Mouse (Mus musculus) kidney, postnatal 25 days (tissue): Measurements from ENCODE around the gene Twf2.

Experiments used
- DNase-seq, 2 experiments: peaks; one replicate each; pipeline ENCODE4 v3.0.0; 2021; ENCODE audit warnings: mixed read lengths in 2 of 2

The Twf2 gene

DNA sequence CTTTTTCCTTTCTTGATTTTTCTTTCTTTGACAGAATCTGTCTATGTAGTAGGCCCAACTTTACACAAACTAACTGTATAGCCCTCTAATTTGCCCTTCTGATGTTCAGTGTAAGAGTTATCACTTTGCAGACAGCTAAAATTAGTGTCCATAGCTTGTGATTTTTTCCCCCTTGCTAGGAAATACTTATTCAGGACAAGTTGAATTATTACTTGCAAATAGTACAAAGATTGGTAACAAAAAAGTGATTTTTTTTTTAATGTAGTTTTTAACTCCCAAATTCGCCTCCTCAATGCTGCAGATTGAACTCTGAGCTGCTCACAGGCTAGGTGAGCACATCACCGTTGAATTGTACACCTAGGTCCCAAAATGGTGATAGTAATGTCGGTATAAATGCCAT, 22.9 kb upstream of the Twf2 start:
- no peak for DNase-seq

DNA sequence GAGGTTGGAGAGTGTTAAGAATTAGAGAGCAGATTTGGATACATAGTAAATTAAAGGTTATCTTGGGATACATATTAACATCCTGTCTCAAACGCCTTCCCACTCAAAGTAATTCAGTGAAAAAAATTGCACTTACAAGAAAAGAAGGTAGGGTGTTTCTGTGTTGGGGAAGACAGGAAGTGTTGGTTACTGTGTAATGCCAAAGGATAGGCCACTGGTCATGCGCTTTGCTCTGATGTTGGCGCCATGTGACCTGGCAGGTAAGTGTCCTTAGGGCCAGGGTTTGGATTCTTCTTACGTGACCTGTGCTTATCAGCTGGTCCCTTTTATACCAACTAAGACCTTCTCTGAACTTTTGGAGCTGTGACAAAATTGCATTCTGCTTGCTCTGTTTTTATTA, 20.8 kb upstream of the Twf2 start:
- DNase-seq = no peak

DNA sequence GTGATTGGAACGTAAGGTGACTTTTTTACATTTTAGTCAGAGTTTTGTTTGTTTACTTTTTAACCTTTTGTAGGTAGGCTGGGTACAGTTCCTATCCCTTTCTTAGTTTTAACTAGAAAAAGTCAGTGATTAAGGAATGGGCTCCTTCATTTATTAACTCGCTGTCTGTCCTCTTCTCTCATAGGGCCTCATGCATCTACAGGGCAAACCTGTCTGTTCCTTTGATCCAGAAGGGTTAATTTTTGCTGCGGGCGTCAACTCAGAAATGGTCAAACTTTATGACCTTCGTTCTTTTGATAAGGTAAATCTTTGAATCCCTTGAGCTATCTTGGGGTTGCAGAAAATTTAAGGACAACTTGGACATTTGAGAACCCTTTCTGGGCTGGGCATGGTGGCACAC, 18.9 kb upstream of the Twf2 start:
- no peak for DNase-seq

DNA sequence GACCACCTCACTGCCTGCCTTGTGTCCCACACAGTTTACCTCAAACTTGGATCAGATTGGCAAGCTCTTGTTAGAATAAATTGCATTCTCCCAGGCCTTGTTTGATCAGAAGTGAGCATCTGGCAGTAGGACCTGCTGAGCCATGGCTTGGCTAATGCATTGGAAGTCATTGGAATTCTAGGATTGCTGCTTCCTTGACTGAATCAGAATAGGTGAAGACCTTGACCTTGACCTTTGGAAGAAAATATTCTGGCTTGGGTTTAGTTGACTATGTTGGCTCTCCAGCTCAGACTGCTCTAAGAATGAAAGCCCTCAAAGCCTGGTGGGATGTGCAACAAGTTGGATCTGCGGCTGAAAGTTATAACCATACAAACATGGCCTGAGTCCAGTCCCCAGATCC, 11.6 kb upstream of the Twf2 start:
- no peak for DNase-seq

DNA sequence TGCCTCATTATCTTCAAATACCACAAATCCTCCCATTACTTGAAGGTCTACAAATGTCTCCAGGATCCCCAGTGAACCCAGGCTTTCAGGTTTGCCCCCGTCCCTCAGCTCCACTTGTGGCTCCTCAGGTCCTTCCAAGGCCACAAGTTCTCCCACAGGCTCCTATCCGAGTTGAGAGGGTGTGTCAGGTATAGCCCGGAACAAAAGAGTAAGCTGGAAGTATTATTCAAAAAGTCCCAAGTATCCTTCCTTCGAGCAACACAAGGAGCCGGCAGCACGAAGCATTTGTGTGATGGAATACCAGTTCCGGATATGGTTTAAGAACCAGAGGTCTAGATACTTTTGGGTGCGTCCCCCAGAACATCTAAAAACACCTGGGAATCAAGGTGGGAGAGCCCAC, 10.9 kb upstream of the Twf2 start:
- no peak for DNase-seq

DNA sequence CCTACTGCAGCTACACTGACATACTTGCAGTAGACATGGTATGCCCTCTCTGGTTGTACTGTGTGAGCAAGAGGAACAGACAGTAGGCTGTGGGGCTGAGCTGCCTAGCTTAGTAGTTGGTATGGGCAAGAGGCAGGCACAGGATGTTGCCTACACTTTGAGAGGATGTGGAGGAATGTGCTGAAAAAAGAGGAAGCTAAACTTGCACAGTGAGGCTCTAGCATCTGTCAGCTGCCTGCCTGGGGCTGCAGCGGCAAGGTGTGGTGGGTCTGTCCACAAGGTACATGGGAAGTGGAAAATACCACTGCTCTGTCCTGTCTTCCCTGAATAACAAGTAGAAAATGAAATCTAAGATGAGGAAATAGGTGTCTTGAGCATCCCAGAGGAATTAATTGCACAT, 9.9 kb upstream of the Twf2 start:
- DNase-seq = no peak

DNA sequence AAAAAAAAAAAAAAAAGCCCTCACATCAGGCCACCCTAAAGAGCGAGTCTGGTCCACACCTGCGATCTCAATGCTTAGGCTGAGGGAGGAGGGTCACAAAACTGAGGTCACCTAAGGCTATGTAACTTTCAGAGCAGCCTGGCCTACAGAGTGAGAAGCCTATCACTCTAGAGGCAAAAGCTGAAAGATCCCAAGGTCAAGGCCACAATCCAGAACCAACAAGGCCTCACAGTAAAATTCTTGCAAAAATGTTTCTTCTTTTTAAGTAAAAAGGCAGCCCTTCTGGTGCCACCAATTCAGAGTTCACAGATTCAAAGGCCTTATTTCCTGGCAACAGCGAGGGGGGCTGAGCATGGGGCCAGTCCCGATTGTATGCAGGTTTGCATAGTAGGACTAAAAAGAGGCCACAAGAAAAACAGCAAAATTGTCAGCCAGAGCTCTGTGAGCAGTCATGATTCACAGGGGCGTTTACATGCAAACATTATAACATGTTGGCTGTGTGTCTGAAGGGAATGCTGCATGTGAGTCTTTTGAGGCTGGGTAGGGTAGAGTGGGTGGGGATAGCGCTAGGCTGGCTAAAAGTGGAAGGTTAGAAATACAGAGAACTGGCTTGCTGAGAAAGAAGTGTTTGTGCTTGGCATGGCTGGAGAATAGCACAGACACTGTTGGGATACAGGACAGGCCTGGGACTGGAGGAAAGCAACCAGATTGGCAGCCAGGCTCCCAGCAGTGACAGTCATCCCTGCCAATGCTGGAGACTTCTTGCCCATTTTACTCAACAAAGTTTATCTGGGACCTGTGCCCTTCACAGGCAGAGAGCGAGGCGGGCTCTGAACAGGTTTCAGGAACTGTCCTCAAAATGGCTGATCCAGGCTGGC, 8.7 kb upstream of the Twf2 start:
- no peak for DNase-seq

DNA sequence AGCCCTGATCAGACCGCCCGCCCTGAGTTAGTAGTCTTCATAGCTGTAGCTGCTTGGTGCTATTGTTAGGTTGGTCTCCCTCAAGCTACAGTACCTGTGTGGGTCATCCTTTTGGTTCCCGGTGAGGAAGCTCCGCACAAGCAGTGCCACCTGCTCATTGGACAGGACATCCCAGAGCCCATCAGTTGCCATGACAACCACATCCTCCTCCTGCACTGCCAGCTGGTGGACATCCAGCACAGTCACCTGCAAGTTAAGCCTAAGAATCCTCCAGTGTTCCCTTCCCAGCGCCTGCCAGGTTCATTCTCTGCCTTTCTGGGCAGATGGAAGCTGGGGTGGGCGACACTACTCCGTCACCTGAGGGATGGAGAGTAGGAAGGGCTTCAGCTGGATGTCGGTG, 7.2 kb upstream of the Twf2 start:
- DNase-seq = no peak

DNA sequence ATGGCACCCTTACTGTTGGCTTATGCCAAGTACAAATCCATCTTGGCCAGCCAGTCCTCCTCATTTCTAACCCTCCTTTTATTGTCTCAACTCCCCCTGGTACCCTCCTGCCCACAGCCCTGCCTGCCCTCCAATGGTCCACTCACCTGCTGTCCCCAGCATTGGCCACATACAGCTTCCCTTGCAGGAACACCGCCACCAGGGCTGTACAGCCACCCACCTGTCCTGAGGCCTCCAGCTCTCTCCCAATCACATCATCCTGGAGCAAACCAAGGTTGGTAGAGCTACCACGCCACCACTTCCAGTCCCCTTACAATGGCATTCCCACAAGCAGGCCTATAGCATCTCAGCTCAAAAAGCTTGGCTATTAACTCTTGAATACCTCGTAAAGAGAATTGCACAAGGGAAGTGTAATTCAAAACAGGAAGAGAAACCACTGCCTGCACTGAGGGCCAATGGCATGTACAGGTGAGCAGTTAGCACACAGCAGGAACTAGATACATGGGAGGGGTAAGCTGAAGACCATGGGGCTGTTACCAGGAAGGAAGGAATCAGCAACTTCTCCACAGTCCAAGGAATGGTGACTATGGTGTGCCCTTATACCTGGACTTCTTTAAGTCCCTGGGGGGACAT, 5.7 kb upstream of the Twf2 start:
- no peak for DNase-seq

DNA sequence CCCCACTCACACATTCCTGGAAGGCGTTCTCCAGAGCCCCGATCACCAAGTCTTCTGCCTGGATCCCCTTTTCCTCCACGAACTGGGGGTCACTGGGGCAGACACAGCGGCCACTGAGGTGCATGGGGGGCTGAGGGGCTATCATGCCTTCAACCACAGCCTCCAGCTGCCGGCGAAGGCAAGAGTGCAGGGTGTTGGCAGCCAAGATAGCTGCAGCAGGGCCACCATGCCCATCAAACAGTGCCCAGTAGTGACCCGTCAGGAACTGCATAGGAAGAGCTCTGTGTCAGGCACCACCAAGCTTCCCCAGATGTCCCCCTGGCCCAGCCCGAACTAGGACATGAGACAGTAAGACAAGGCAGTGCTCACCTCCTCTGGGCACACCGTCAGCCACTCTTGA, 5.2 kb upstream of the Twf2 start:
- no peak for DNase-seq

DNA sequence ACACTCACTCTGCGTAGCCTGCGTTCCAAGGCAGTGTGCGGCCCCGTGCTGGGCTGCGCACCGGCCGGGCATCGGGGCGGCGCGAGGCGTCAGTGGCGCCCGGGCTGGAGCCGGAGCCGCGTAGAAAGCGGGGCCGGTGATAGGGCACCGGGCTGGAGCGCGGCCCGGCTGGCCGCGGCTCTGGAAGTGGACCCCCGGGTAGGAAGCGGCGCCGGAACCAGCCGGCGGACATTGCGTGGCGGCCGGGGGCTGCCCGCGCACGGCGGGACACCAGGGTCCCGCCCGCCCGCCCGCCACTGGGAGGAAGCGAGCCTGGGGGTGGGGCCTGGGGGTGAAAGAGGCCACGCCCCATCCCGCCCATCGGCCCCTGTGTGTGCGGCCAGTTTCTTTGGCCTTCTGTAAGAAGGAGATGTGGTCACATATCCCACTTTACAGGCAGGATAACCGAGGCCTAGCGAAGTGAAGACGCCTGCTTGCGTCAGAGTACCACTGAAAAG, 3.9 kb upstream of the Twf2 start:
- DNase-seq = peak; percentile 86 to 89

DNA sequence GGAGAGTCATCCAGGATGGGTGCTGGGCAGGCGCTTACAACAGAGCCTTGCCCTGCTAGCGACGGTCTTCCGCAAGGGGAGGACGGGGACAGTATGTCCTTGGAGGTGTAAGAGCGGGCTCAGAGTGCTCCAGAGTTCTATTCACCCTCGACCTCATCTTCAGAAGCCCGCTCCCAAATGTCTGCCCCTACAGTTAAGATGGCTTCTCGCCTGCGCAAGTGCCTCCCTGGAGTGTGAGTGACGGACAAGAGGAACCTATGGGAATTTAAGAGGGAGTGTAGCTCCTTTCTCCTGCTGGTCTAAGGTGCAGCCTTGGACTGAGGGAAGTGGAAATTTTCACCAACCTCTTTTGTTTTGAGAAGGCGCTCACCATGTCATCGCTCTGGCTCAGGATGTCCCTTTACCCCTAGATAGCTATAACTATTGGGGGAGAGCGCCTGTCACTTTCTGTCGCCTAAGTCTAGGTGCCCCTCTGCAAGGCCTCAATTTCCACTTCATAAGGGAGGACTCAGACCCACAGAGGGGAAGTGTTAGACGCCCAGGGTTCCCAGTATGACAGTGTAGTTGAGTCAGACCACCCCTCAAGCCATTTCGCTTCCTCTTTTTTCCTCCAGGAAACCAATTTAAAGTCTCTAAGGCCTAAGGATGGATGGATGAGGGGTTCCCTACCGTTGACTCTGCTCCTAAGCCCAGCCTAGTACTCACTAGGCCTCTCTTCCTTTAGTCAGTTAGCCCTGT, 3.2 kb upstream of the Twf2 start, which contains the start of gene Ppm1m:
Gene Ppm1m, minus strand, starts transcription at position 212 of the 738 bp plus-strand sequence.
- no peak for DNase-seq

DNA sequence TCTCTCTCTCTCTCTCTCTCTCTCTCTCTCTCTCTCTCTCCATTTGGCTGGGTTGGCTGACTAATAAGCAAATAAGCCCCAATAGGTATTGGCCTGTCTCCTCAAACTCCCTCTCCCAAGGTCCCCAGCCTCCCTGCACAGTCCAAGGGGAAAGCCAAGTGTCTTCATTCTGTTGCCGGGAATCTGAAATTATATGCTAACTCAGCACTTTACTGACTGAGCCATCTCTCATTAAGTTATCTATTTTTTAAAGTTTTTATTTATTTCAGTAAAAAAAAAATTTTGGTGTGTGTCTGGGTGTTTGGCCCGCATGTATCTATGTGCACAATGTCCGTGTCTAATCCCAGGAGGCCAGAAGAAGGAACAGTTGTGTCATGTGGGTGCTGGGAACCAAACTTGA, 1.0 kb upstream of the Twf2 start:
- DNase-seq = no peak

DNA sequence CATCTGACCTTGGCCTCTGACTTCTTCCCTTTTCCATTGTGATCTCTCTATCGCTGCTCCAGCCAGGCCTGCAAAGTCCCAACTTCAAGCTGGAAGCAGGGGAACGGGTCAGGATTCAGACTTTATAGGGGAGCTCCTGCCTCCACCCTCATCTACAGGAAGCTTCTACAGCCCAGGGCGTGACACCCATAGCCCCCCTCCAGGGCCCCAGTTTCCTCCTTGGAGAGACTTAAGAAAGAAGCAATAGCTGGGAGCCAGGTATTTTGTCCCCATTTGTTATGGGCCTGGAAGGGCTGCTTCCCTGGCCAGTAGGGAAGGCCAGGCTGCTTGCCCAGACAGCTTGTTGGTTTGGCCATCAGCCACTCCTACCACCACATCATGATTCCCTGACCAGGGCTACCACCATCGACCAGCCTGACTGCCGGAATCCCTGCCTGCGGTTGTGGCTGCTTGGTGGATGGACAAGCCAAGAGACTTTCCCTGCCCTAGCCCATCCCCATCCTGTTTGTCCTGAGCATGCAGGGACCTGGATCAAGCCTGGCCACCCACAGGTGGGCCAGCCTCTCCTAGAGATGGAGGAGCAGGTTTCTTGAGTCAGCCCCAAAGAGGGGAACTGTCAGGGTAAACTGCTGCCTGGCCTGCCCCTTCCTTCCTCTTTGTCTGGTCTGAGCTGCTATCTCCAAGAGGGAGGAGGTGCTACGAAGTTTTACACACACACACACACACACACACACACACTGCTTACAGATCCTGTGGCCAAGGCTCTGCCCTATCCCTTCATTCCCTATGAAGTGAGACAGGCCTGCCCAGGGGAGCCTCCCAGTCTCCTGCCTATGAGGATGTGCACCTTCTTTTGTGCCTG, 1.3 kb downstream of the Twf2 start:
- DNase-seq = no peak

DNA sequence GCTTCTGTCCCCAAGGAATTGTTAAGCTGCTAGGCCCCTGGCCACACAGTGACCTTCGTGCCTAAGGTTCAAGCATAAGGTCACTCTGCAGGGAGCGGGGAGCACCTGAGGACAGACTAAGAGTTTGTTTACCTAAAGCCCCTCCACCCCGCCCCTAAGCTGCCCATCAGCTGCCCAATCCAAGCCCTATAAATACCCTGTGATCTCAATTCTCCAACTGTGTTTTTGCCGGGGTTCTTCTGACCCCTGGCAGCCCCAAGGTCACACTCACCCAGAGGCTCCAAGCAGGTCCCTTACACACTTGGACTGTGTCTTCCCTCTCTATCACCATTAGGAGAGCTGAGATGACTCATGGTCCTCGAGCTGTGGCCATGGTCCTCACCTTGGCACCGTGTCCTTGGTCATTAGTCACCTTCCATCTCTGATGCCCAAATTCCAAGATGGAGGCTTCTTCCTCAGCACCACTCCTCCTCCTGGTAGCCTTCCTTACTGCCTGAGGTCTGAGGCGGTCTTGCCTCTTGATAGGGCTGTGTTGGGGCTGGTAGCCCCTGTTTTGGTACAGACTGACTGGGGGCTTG, 2.9 kb downstream of the Twf2 start:
- DNase-seq = no peak

DNA sequence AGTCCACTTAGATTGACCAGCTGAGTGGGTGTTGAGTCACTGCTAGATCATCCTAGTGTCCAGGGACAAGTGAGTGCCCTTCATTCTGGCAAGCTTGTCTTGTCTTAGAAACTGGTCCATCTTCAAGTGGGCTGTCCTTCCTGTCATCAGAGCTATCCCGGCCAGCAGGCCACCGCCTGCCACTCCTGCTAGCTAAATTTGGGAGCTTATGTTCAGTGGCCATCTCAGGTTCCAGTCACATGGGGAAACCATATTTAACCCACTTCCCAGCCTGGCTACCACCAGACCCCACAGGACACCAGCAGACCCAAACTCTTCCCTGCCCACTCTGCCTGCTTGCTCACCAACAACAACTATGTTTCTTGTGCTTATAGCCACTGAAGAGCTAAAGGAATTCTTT, 3.6 kb downstream of the Twf2 start:
- no peak for DNase-seq

DNA sequence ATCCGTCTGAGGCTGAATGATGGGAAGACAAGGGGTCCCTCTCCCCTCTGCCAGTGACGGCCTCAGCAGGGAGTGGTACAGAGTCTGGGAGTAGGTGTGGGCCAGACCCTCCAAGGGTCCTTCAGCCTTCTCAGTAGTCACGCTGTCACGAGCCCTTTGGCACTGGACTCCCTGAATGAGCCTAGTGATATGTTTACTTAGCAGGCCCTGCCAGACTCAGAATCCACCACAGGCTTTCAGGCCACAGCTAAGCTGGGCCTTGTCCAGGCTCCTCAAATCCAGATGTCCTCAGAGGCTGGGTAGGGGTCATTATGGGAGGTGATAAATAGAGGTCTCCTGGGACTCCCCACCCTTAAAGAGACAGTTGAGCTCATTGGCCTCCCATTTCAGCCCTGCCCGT, 5.3 kb downstream of the Twf2 start:
- no peak for DNase-seq

DNA sequence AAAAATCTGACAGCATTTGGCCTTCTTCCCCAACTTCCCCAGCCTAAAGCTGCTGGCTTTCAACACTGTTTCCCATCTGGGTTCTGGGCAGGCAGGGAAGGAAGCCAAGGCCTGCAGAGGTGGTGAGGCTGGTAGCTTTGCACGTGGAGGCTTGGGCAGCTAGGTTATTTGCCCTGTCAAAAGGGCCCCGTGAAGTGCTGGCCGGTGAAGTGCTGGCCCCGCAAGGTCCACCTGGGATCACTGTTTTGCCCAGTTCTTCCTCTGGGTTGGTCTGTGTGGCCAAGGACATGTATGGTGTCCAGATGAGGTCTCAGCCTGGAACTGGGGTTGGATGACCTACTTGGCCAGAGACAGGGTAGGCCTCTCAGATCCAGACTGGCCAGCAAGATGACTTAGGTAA, 7.0 kb downstream of the Twf2 start:
- no peak for DNase-seq

DNA sequence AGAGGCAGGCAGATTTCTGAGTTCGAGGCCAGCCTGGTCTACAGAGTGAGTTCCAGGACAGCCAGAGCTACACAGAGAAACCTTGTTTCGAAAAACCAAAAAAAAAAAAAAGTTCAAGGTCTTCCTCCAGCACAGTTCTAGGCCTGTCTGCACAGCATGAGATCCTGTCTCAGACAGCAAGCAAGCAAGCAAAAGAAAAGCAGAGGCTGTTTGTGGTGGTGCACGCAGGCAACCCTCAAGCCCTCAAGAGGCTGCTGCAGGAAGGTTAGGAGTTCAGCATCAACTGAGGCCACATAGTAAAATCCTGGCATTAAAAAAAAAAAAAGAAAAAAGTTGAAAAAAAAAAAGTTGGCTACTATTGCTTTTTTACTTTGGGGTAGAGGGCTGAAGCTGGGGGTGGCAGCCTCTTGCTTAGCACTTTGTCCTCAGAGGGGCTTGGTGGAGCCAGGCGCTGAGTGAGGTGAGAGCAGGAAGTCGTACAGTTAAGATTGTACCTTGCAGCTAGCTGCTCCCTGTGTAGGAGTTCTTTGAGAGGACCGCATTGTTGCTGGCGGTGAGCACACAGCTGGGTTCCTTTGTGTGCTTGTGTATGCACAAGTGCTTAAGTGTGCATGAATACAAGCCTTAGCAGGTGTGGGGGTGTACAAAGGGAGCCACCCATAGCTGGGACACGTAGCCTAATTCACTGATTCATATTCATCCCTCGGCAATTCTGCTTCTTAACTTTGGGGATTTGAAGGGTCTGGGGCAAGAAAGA, 8.1 kb downstream of the Twf2 start:
- no peak for DNase-seq

DNA sequence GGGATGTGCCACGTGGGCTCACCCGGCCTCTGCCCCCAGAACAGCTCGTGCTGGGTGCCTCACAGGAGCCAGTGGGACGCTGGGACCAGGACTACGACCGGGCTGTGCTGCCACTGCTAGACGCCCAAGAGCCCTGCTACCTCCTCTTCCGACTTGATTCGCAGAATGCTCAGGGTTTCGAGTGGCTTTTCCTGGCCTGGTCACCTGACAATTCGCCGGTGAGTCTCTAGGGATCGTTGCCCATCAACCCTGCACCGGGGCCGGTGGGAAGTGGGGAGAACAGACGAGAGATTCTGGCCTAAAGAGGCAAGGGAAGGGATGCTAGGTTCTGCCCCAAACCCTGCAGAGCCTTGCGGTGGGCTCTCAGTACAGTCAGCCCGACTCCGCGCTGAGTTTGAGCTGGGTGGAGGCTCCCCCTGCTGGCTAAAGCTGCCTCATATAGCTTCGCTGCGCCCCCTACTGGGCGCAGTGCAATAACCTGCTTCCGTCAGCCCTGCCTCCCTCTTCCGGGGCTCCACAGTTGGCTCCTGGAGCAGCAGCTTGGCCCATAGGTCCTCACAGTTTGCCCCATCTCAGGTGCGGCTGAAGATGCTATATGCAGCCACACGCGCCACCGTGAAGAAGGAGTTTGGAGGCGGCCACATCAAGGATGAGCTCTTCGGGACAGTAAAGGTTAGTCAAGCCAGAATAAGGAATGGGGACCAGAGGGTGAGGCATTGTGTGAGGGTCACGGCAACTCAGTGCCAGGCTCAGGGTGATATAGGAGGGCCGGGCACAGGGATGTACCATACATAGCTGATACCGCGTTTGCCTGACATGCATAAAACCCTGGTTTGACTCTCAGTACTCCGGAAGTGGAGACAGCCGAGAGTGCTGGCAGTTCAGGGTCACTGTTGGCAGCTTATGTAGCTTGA, 9.0 kb downstream of the Twf2 start:
- DNase-seq = peak; percentile 90 to 93
